Mouse (Mus musculus) ES-E14 (cell line): ENCODE data around the gene Tgfbrap1.

ENCODE experiments used
- HCFC1 ChIP-seq: IDR thresholded peaks from 2 replicates; pipeline ENCODE4 v1.6.1; 2012; ENCODE audit warnings: low read length, inconsistent platforms, borderline replicate concordance; ENCODE audit not compliant: insufficient read depth
- MAFK ChIP-seq: IDR thresholded peaks from 2 replicates; pipeline ENCODE4 v1.6.1; 2014; ENCODE audit warnings: mild to moderate bottlenecking, low read depth, low read length, inconsistent platforms; ENCODE audit not compliant: insufficient read depth

DNA sequence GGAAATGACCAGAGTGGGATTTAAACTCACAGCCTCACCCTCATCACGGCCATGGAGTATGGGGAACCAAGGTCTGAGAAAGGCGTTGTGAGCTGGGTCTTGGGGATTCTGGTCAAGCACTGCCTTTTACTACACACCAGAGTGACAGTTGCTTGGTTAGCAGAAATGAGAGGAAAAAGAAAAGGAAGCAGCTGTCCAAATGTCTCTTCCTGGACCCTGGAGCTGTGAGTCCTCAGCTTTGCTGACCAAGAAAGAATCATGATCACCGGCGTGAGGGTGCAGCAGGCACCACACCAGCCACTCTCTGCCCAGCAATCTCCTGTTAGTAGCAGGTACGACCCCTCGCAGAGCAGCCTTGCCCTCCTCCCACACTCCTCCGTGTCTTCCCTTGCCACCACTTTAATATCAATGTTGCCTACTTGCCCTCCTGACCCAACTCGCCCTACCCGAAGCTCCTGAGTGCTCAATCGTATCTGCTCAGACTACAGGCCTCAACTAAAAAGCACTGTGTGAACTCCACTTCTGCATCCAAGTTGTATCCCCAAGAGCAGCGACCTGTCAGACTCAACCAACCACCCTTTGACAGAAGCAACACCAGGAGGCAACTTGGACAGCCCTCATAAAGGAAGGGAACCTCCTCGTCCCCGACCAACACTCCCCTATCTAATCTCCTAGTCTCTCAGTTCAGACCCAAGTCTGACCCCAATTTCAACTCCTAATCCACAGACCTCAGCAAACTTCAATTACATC, 7.0 kb downstream of the Tgfbrap1 start:
- TF ChIP-seq MAFK (no peak), HCFC1 (no peak)
